Mouse (Mus musculus) ES-E14 (cell line): Measurements from ENCODE around the gene Kalrn. TPM values are rescaled to one million over a fixed set of nuclear protein-coding genes. Genes with fewer than 3 reads are reported as not detected.

Experiments
- DNase-seq: peaks from one replicate; pipeline ENCODE4 v3.0.0-alpha.2; 2013; ENCODE audit warnings: low read depth, low spot score
- H3K27ac ChIP-seq: 2 replicates; pipeline ENCODE4 v1.5.1; 2012; ENCODE audit warnings: low read depth, mild to moderate bottlenecking, low read length, moderate library complexity, mixed read lengths; ENCODE audit not compliant: poor library complexity, insufficient read depth, severe bottlenecking
- H3K36me3 ChIP-seq: 2 replicates; pipeline ENCODE4 v1.6.1; 2012; ENCODE audit warnings: mild to moderate bottlenecking, low read length, moderate library complexity, mixed read lengths; ENCODE audit not compliant: control insufficient read depth, poor library complexity, insufficient read depth, severe bottlenecking
- H3K4me1 ChIP-seq, 2 experiments: fragments of 150-350 bp in 1 of 2; sonication (generic) in 1 of 2; 2 replicates each; pipeline ENCODE4 v1.6.1; 2012; ENCODE audit warnings: low read length in 2 of 2, mild to moderate bottlenecking in 1 of 2, mixed read lengths in 1 of 2; ENCODE audit not compliant: control insufficient read depth in 2 of 2, insufficient read depth in 2 of 2, poor library complexity in 1 of 2
- H3K4me3 ChIP-seq, 2 experiments: fragments of 150-350 bp in 1 of 2; sonication (generic) in 1 of 2; 2 replicates each; pipeline ENCODE4 v1.5.1; 2012; ENCODE audit warnings: low read length in 2 of 2, low read depth in 1 of 2, mild to moderate bottlenecking in 1 of 2, mixed read lengths in 1 of 2; ENCODE audit not compliant: insufficient read depth in 1 of 2, poor library complexity in 1 of 2, severe bottlenecking in 1 of 2
- H3K9ac ChIP-seq: 2 replicates; pipeline ENCODE4 v1.6.1; 2012; ENCODE audit warnings: low read depth, mild to moderate bottlenecking, low read length, mixed read lengths; ENCODE audit not compliant: poor library complexity, insufficient read depth, severe bottlenecking
- H3K9me3 ChIP-seq: fragments of 150-350 bp; sonication (generic); 2 replicates; pipeline ENCODE4 v1.6.1; 2012; ENCODE audit warnings: low read depth, mild to moderate bottlenecking, low read length; ENCODE audit not compliant: control insufficient read depth, insufficient read depth
- CHD2 ChIP-seq: IDR thresholded peaks from 2 replicates; pipeline ENCODE4 v1.6.1; 2014; ENCODE audit warnings: mild to moderate bottlenecking, low read depth, low read length, inconsistent platforms
- HCFC1 ChIP-seq: IDR thresholded peaks from 2 replicates; pipeline ENCODE4 v1.6.1; 2012; ENCODE audit warnings: low read length, inconsistent platforms, borderline replicate concordance; ENCODE audit not compliant: insufficient read depth
- MAFK ChIP-seq: IDR thresholded peaks from 2 replicates; pipeline ENCODE4 v1.6.1; 2014; ENCODE audit warnings: mild to moderate bottlenecking, low read depth, low read length, inconsistent platforms; ENCODE audit not compliant: insufficient read depth
- ZC3H11A ChIP-seq: IDR thresholded peaks from 2 replicates; pipeline ENCODE4 v1.6.1; 2012; ENCODE audit warnings: low read depth, mild to moderate bottlenecking, inconsistent platforms, low read length, borderline replicate concordance
- ZNF384 ChIP-seq: IDR thresholded peaks from 2 replicates; pipeline ENCODE4 v1.6.1; 2012; ENCODE audit warnings: low read depth, low read length, inconsistent platforms
- in situ Hi-C, 2 experiments: fragments of 600-800 bp; cut with MboI; formaldehyde crosslinking; loops; one replicate each; pipeline ENCODE4 v1.15.1; 2025; ENCODE audit warnings: low sequenced_read_pairs in 2 of 2, inconsistent platforms in 1 of 2; ENCODE audit not compliant: unreplicated experiment in 2 of 2
- total RNA-seq: library from RNA; depleted of rRNA; stranded (reverse); fragments of 300-350 nt; gene quantifications from 2 replicates; pipeline ENCODE4 v1.2.3, GENCODE M21; 2012

The Kalrn gene
- total RNA-seq, 1 experiment = 15.7 TPM

GRCm38 (mm10) chr16:34314071-34314470, 259.3 kb downstream of the Kalrn start:
- H3K4me3 ChIP-seq = no peak overlapping the region
- no peaks in the 10 kb centered on the region for H3K9me3 ChIP-seq
- H3K4me1 ChIP-seq = no peaks in the 10 kb centered on the region
- TF ChIP-seq ZNF384 (no peak), ZC3H11A (no peak), MAFK (no peak), HCFC1 (no peak), CHD2 (no peak)
- H3K36me3 ChIP-seq = no peaks in the 10 kb centered on the region
- no peak overlapping the region for H3K9ac ChIP-seq
- H3K27ac ChIP-seq = no peak overlapping the region
- no peak for DNase-seq
- in situ Hi-C loops = no loop called here

GRCm38 (mm10) chr16:34311577-34311976, 261.8 kb downstream of the Kalrn start:
- H3K4me3 ChIP-seq = no peak overlapping the region
- H3K9me3 ChIP-seq = no peaks in the 10 kb centered on the region
- no peaks in the 10 kb centered on the region for H3K36me3 ChIP-seq
- H3K4me1 ChIP-seq = no peaks in the 10 kb centered on the region
- H3K27ac ChIP-seq = no peak overlapping the region
- in situ Hi-C loops = no loop called here
- TF ChIP-seq MAFK (no peak), CHD2 (no peak), ZC3H11A (no peak), HCFC1 (no peak), ZNF384 (no peak)
- DNase-seq = no peak
- no peak overlapping the region for H3K9ac ChIP-seq

GRCm38 (mm10) chr16:34310363-34310762, 263.0 kb downstream of the Kalrn start:
- in situ Hi-C loops = no loop called here
- Histone ChIP-seq H3K4me1 (no peaks in the 10 kb centered on the region), H3K4me3 (no peak overlapping the region), H3K36me3 (no peaks in the 10 kb centered on the region), H3K27ac (no peak overlapping the region; the same call in 1 of the 2 replicates), H3K9ac (no peak overlapping the region), H3K9me3 (no peaks in the 10 kb centered on the region)
- TF ChIP-seq CHD2 = no peak
- TF ChIP-seq MAFK = no peak
- TF ChIP-seq HCFC1 = no peak
- DNase-seq = no peak

- TF ChIP-seq CHD2 (no peak), ZC3H11A (no peak), HCFC1 (no peak), MAFK (no peak), ZNF384 (no peak)
- no peaks in the 10 kb centered on the region for H3K36me3 ChIP-seq
- DNase-seq = no peak
Measured at GRCm38 (mm10) chr16:34308324-34308723, 265.0 kb downstream of the Kalrn start.

GRCm38 (mm10) chr16:34307458-34307857, 265.9 kb downstream of the Kalrn start:
- DNase-seq = no peak
- Histone ChIP-seq H3K9ac (no peak overlapping the region), H3K36me3 (no peaks in the 10 kb centered on the region), H3K4me1 (no peaks in the 10 kb centered on the region), H3K9me3 (no peaks in the 10 kb centered on the region), H3K4me3 (no peak overlapping the region), H3K27ac (peak overlapping the region; percentile 18; the same call in 1 of the 2 replicates)
- TF ChIP-seq MAFK = no peak
- no peak for TF ChIP-seq ZNF384
- no peak for TF ChIP-seq CHD2
- no peak for TF ChIP-seq ZC3H11A
- in situ Hi-C loops = no loop called here

More at GRCm38 (mm10) chr16:34308324-34308723, 265.0 kb downstream of the Kalrn start:
- Histone ChIP-seq H3K27ac (no peak overlapping the region), H3K4me3 (no peak overlapping the region), H3K9me3 (no peaks in the 10 kb centered on the region), H3K4me1 (no peaks in the 10 kb centered on the region), H3K9ac (no peak overlapping the region)
- in situ Hi-C loops = no loop called here
